Mouse (Mus musculus): ENCODE results near the gene Lbhd2. TPM values are rescaled to one million over a fixed set of nuclear protein-coding genes. Genes with fewer than 3 reads are reported as not detected.
A peak's percentile ranks its signal among the peaks of the same experiment; 100 is the strongest.

Lbhd2 gene
- polyA plus RNA-seq, 1 experiment from 2014 or later = 14.3 TPM

DNA sequence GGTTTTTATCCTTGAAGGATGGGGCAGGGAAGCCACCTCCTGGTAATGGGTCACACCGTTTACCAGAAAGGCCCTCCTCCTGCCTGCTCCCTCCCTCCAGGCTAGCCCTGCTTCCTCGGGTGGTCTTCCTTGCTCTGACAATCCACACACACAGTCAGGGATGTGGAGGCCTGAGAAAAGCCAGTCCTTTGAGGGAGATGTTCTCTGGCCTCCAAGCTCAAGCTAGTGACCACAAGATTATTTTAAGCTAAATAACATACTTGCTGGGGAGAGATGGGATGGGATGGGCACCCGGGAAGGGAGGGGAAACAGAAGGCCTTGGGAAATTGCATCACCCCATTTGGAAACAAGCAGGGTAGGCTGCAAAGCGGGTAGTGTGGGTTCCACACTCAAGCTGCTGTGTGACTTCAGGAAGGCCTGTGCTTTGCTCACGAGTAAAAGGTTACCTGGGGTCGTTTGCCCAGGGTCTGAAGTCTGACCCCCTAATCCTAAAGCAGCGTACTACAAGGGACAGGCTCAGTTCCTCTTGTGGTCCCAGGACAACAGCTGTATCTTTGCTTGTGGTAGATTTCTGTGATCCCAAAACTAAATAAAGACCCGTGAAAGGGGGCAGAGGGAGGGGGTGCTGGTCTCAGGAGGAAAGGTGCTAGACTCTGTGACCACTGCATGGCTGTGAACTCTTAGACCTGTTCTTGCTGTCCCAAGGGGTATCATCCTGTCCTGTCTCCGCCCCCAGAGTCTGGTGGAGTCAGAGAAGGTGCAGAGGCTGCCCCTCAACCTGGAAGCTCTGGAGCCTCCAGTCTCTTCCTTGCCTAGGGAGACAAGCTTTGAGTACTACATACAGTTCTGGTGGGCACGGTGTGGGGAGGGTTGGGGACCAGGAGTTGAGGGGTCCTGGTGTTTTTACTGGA lies 37.6 kb downstream of the Lbhd2 start:
- Histone ChIP-seq H3K36me3 (ENCODE audit: insufficient read depth, low read length) (peaks cover 4% of the 10 kb centered on the region; the same call in 1 of the 2 replicates), H3K4me2 (ENCODE audit: low read length) (peak overlapping the region; percentile 77), H3K9ac (ENCODE audit: low read depth, low read length) (no peak overlapping the region), H3K27ac (no peak overlapping the region), H3K27me3 (ENCODE audit: insufficient read depth, low read length) (0 out of 2 replicates have a peak, but pooled peaks cover 6% of the 10 kb centered on the region), H3K4me1 (replicated peaks; ENCODE audit: insufficient read depth, low read length) (peaks cover 41% of the 10 kb centered on the region), H3K9me3 (replicated peaks; ENCODE audit: low read length) (no peaks in the 10 kb centered on the region), H3K4me3 (replicated peaks; ENCODE audit: low read depth, low read length) (peak overlapping the region; percentile 45)
- TF ChIP-seq CTCF (IDR thresholded peaks at IDR 0.05; ENCODE audit: low read depth) = no peak
- DNase-seq (ENCODE audit: low spot score) (no peak), ATAC-seq (replicated peaks; ENCODE audit: low FRiP score, low read depth) (no peak)
- 55% methylated on average over 10 of the region's 10 CpGs for WGBS

DNA sequence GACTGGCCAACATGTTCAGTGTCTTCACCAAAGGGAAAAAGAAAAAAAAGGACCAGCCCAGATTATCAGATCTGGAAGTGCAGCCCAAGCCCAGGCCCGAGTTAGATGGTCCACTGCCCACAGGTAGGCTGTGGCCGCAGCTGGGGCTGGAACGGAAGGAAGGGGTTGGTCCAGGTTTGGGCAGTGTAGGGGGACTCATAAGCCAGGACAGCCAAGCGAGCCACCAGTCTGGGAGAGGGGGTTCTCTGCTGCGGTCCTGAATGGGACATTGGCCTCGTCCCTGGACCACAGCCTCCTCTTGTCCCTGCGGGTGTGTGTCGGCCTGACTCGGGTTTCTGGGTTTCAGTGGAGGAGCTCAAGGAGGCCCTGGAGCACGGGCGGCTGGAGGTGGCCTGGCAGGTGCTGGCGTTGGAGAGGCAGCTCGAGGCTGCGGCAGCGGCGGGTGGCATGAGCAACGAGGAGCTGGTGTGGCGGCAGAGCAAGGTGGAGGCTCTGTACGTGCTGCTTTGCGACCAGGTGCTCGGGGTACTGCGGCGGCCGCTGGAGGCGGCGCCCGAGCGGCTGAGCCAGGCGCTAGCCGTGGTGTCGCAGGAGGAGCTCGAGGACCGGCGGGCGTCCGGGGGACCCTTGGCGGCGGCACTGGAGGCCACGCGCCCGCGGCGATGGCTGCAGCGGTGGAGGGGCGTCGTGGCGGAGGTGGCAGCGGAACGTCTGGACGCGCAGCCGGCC lies 38.7 kb downstream of the Lbhd2 start:
- peaks cover 53% of the 10 kb centered on the region for H3K4me1 ChIP-seq (replicated peaks; ENCODE audit: insufficient read depth, low read length)
- WGBS = 9% methylated on average over 49 of the region's 52 CpGs
- H3K4me3 ChIP-seq (replicated peaks; ENCODE audit: low read depth, low read length) = peak overlapping the region; percentile 26
- TF ChIP-seq CTCF (IDR thresholded peaks at IDR 0.05; ENCODE audit: low read depth) = no peak
- H3K4me2 ChIP-seq (ENCODE audit: low read length) = peak overlapping the region; percentile 77
- peaks cover 4% of the 10 kb centered on the region; the same call in 1 of the 2 replicates for H3K36me3 ChIP-seq (ENCODE audit: insufficient read depth, low read length)
- no peak overlapping the region for H3K27ac ChIP-seq
- 0 out of 2 replicates have a peak, but pooled peaks cover 6% of the 10 kb centered on the region for H3K27me3 ChIP-seq (ENCODE audit: insufficient read depth, low read length)
- DNase-seq (ENCODE audit: low spot score) = no peak
- no peak for ATAC-seq (replicated peaks; ENCODE audit: low FRiP score, low read depth)
- peak overlapping the region; percentile 28 for H3K9ac ChIP-seq (ENCODE audit: low read depth, low read length)
- H3K9me3 ChIP-seq (replicated peaks; ENCODE audit: low read length) = no peaks in the 10 kb centered on the region

DNA sequence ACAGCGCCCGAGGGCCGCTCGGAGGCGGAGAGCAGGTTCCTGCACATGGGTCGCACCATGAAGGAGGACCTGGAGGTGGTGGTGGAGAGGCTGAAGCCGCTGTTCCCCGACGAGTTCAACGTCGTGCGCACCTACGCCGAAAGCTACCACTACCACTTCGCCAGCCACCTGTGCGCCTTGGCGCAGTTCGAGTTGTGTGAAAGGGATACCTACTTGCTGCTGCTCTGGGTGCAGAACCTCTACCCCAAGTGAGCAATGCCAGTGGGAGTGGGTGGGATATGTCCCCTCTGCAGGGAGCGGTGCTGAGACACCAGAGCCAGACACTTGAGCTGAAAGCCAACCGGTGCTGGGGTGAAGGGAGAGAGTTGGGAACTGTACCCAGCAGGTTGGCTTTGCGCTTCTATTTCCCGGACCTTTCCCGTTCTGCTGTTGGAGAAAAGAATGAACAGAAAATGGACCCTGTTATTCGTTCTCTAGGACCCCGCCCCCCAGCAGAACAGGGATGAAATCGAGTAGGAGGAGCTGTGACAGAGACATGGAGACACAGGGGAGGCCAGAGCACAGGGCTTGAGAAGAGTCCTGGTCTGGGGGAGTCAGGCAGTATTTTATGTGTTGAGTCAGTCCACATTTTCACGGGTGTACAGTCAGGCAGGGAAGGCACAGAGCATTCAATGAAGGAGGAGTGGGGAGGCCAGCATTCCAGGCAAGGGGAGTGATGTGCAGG lies 39.4 kb downstream of the Lbhd2 start:
- no peak for DNase-seq (ENCODE audit: low spot score)

DNA sequence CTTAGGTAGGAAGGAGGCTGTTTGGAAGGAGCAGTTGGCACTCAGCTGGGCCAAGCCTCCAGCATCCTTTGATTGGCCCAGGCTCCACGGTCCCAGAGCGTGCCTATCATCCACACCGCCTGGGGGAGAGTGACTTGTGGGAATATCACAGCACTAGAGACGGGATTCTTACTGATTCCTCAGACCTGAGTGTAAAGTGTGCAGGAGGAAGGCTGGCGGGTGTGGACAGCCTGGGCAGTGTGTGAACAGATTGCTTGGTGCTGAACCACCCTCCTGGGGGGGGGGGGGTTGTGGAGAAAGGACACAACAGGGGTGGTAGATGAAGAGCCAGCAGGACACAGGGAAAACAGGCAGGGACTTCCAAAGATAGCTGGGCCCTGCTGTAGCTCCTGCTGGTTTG lies 40.1 kb downstream of the Lbhd2 start:
- H3K4me1 ChIP-seq (replicated peaks; ENCODE audit: insufficient read depth, low read length) = peaks cover 63% of the 10 kb centered on the region
- peak overlapping the region; percentile 77; the same call in 1 of the 2 replicates for H3K4me2 ChIP-seq (ENCODE audit: low read length)
- H3K9ac ChIP-seq (ENCODE audit: low read depth, low read length) = no peak overlapping the region
- TF ChIP-seq CTCF (IDR thresholded peaks at IDR 0.05; ENCODE audit: low read depth) = no peak
- H3K9me3 ChIP-seq (replicated peaks; ENCODE audit: low read length) = no peaks in the 10 kb centered on the region
- no peak for DNase-seq (ENCODE audit: low spot score)
- H3K27me3 ChIP-seq (ENCODE audit: insufficient read depth, low read length) = 0 out of 2 replicates have a peak, but pooled peaks cover 6% of the 10 kb centered on the region
- H3K36me3 ChIP-seq (ENCODE audit: insufficient read depth, low read length) = peaks cover 10% of the 10 kb centered on the region
- no peak overlapping the region; the same call in 1 of the 2 replicates for H3K27ac ChIP-seq
- WGBS = 41% methylated on average over 5 of the region's 5 CpGs
- ATAC-seq (replicated peaks; ENCODE audit: low FRiP score, low read depth) = no peak
- H3K4me3 ChIP-seq (replicated peaks; ENCODE audit: low read depth, low read length) = no peak overlapping the region

More for the DNA sequence above, 39.4 kb downstream of the Lbhd2 start:
- Histone ChIP-seq H3K9me3 (replicated peaks; ENCODE audit: low read length) (no peaks in the 10 kb centered on the region), H3K9ac (ENCODE audit: low read depth, low read length) (peak overlapping the region; percentile 28), H3K4me1 (replicated peaks; ENCODE audit: insufficient read depth, low read length) (peaks cover 59% of the 10 kb centered on the region), H3K4me3 (replicated peaks; ENCODE audit: low read depth, low read length) (peak overlapping the region; percentile 26), H3K36me3 (ENCODE audit: insufficient read depth, low read length) (peaks cover 5% of the 10 kb centered on the region), H3K27ac (no peak overlapping the region), H3K27me3 (ENCODE audit: insufficient read depth, low read length) (0 out of 2 replicates have a peak, but pooled peaks cover 6% of the 10 kb centered on the region), H3K4me2 (ENCODE audit: low read length) (peak overlapping the region; percentile 77)
- no peak for TF ChIP-seq CTCF (IDR thresholded peaks at IDR 0.05; ENCODE audit: low read depth)
- no peak for ATAC-seq (replicated peaks; ENCODE audit: low FRiP score, low read depth)
- WGBS = 15% methylated on average over 27 of the region's 27 CpGs

DNA sequence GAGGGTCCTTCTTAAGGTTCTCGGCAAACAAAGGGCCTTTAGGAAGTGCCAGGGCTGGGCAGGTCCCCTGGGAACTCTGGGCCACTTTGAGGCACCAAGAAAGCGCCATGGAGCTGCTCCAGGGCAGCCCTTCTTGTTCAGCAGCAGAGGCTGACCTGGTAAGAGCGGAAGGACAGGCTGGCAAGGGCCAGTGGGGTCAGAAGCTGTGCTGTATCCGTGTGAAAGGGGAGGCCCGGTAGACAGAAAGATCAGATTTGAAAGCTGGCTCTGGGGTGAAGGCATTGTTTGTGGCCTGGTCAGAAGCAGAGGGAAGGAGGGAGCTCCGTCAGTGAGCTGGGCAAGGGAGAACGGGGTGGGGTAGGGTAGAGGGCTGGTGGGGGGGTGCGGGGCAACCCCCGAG lies 40.7 kb downstream of the Lbhd2 start:
- Histone ChIP-seq H3K4me3 (replicated peaks; ENCODE audit: low read depth, low read length) (no peak overlapping the region), H3K4me2 (ENCODE audit: low read length) (peak overlapping the region; percentile 77; the same call in 1 of the 2 replicates), H3K9ac (ENCODE audit: low read depth, low read length) (no peak overlapping the region), H3K4me1 (replicated peaks; ENCODE audit: insufficient read depth, low read length) (peaks cover 63% of the 10 kb centered on the region), H3K27me3 (ENCODE audit: insufficient read depth, low read length) (0 out of 2 replicates have a peak, but pooled peaks cover 6% of the 10 kb centered on the region), H3K27ac (peak overlapping the region; percentile 31; the same call in 1 of the 2 replicates), H3K36me3 (ENCODE audit: insufficient read depth, low read length) (peaks cover 10% of the 10 kb centered on the region), H3K9me3 (replicated peaks; ENCODE audit: low read length) (no peaks in the 10 kb centered on the region)
- DNase-seq (ENCODE audit: low spot score) (no peak), ATAC-seq (replicated peaks; ENCODE audit: low FRiP score, low read depth) (no peak)
- WGBS = 48% methylated on average over 9 of the region's 9 CpGs
- TF ChIP-seq CTCF (IDR thresholded peaks at IDR 0.05; ENCODE audit: low read depth) = no peak

Data from kidney, postnatal 0 days (tissue).